Mouse (Mus musculus): ENCODE data around the gene Lrrtm3. TPM values are rescaled to one million over a fixed set of nuclear protein-coding genes. Genes with fewer than 3 reads are reported as not detected.

Lrrtm3 gene
- total RNA-seq, 1 experiment, result not detected

- H3K27ac ChIP-seq (ENCODE audit: insufficient read depth, low read depth, low read length, poor library complexity, severe bottlenecking), result no peak overlapping the region
- in situ Hi-C loops (cut with MboI; ENCODE audit: low sequenced_read_pairs in 2 of 2, unreplicated experiment in 2 of 2), result no loop called here
- H3K36me3 ChIP-seq (ENCODE audit: control insufficient read depth, insufficient read depth, low read length, poor library complexity, severe bottlenecking), result no peaks in the 10 kb centered on the region
- no peaks in the 10 kb centered on the region for H3K4me1 ChIP-seq (ENCODE audit: control insufficient read depth in 2 of 2, insufficient read depth in 2 of 2, low read length in 2 of 2, poor library complexity in 1 of 2)
- H3K4me3 ChIP-seq (ENCODE audit: insufficient read depth in 1 of 2, low read depth in 1 of 2, low read length in 2 of 2, poor library complexity in 1 of 2, severe bottlenecking in 1 of 2), result no peak overlapping the region
- H3K9me3 ChIP-seq (ENCODE audit: control insufficient read depth, insufficient read depth, low read depth, low read length), result no peaks in the 10 kb centered on the region
- H3K9ac ChIP-seq (ENCODE audit: insufficient read depth, low read depth, low read length, poor library complexity, severe bottlenecking), result no peak overlapping the region
- no peak for DNase-seq (ENCODE audit: low read depth, low spot score)
- no peak for TF ChIP-seq ZC3H11A (IDR thresholded peaks at IDR 0.05; ENCODE audit: borderline replicate concordance, low read depth, low read length)
- no peak for TF ChIP-seq CHD2 (IDR thresholded peaks at IDR 0.05; ENCODE audit: low read depth, low read length)
- no peak for TF ChIP-seq MAFK (IDR thresholded peaks at IDR 0.05; ENCODE audit: insufficient read depth, low read depth, low read length)
- TF ChIP-seq HCFC1 (IDR thresholded peaks at IDR 0.05; ENCODE audit: borderline replicate concordance, insufficient read depth, low read length), result no peak
- no peak for TF ChIP-seq ZNF384 (IDR thresholded peaks at IDR 0.05; ENCODE audit: low read depth, low read length)
These were observed 28.8 kb upstream of the Lrrtm3 start for GRCm38 (mm10) chr10:64118833-64119232.

GRCm38 (mm10) chr10:64115246-64115645 is 25.2 kb upstream of the Lrrtm3 start:
- DNase-seq (ENCODE audit: low read depth, low spot score), result no peak
- H3K27ac ChIP-seq (ENCODE audit: insufficient read depth, low read depth, low read length, poor library complexity, severe bottlenecking), result no peak overlapping the region
- no peak for TF ChIP-seq CHD2 (IDR thresholded peaks at IDR 0.05; ENCODE audit: low read depth, low read length)
- no peak for TF ChIP-seq HCFC1 (IDR thresholded peaks at IDR 0.05; ENCODE audit: borderline replicate concordance, insufficient read depth, low read length)
- no peak for TF ChIP-seq ZC3H11A (IDR thresholded peaks at IDR 0.05; ENCODE audit: borderline replicate concordance, low read depth, low read length)
- no peak for TF ChIP-seq ZNF384 (IDR thresholded peaks at IDR 0.05; ENCODE audit: low read depth, low read length)
- TF ChIP-seq MAFK (IDR thresholded peaks at IDR 0.05; ENCODE audit: insufficient read depth, low read depth, low read length), result no peak
- H3K36me3 ChIP-seq (ENCODE audit: control insufficient read depth, insufficient read depth, low read length, poor library complexity, severe bottlenecking), result no peaks in the 10 kb centered on the region
- H3K4me1 ChIP-seq (ENCODE audit: control insufficient read depth in 2 of 2, insufficient read depth in 2 of 2, low read length in 2 of 2, poor library complexity in 1 of 2), result no peaks in the 10 kb centered on the region
- in situ Hi-C loops (cut with MboI; ENCODE audit: low sequenced_read_pairs in 2 of 2, unreplicated experiment in 2 of 2), result no loop called here
- H3K4me3 ChIP-seq (ENCODE audit: insufficient read depth in 1 of 2, low read depth in 1 of 2, low read length in 2 of 2, poor library complexity in 1 of 2, severe bottlenecking in 1 of 2), result no peak overlapping the region
- H3K9me3 ChIP-seq (ENCODE audit: control insufficient read depth, insufficient read depth, low read depth, low read length), result no peaks in the 10 kb centered on the region
- H3K9ac ChIP-seq (ENCODE audit: insufficient read depth, low read depth, low read length, poor library complexity, severe bottlenecking), result no peak overlapping the region

GRCm38 (mm10) chr10:64096532-64096931 is 6.5 kb upstream of the Lrrtm3 start:
- Histone ChIP-seq H3K9ac (ENCODE audit: insufficient read depth, low read depth, low read length, poor library complexity, severe bottlenecking) (no peak overlapping the region), H3K27ac (ENCODE audit: insufficient read depth, low read depth, low read length, poor library complexity, severe bottlenecking) (no peak overlapping the region), H3K36me3 (ENCODE audit: control insufficient read depth, insufficient read depth, low read length, poor library complexity, severe bottlenecking) (no peaks in the 10 kb centered on the region), H3K9me3 (ENCODE audit: control insufficient read depth, insufficient read depth, low read depth, low read length) (no peaks in the 10 kb centered on the region), H3K4me1 (ENCODE audit: control insufficient read depth in 2 of 2, insufficient read depth in 2 of 2, low read length in 2 of 2, poor library complexity in 1 of 2) (no peaks in the 10 kb centered on the region), H3K4me3 (ENCODE audit: insufficient read depth in 1 of 2, low read depth in 1 of 2, low read length in 2 of 2, poor library complexity in 1 of 2, severe bottlenecking in 1 of 2) (no peak overlapping the region)
- in situ Hi-C loops (cut with MboI; ENCODE audit: low sequenced_read_pairs in 2 of 2, unreplicated experiment in 2 of 2), result no loop called here
- TF ChIP-seq ZNF384 (IDR thresholded peaks at IDR 0.05; ENCODE audit: low read depth, low read length) (no peak), HCFC1 (IDR thresholded peaks at IDR 0.05; ENCODE audit: borderline replicate concordance, insufficient read depth, low read length) (no peak), ZC3H11A (IDR thresholded peaks at IDR 0.05; ENCODE audit: borderline replicate concordance, low read depth, low read length) (no peak), MAFK (IDR thresholded peaks at IDR 0.05; ENCODE audit: insufficient read depth, low read depth, low read length) (no peak), CHD2 (IDR thresholded peaks at IDR 0.05; ENCODE audit: low read depth, low read length) (no peak)
- no peak for DNase-seq (ENCODE audit: low read depth, low spot score)

GRCm38 (mm10) chr10:64088774-64089460 is 1.2 kb downstream of the Lrrtm3 start:
- Histone ChIP-seq H3K4me1 (ENCODE audit: control insufficient read depth in 2 of 2, insufficient read depth in 2 of 2, low read length in 2 of 2, poor library complexity in 1 of 2) (no peaks in the 10 kb centered on the region), H3K27ac (ENCODE audit: insufficient read depth, low read depth, low read length, poor library complexity, severe bottlenecking) (no peak overlapping the region), H3K4me3 (ENCODE audit: insufficient read depth in 1 of 2, low read depth in 1 of 2, low read length in 2 of 2, poor library complexity in 1 of 2, severe bottlenecking in 1 of 2) (no peak overlapping the region), H3K9me3 (ENCODE audit: control insufficient read depth, insufficient read depth, low read depth, low read length) (no peaks in the 10 kb centered on the region), H3K36me3 (ENCODE audit: control insufficient read depth, insufficient read depth, low read length, poor library complexity, severe bottlenecking) (no peaks in the 10 kb centered on the region), H3K9ac (ENCODE audit: insufficient read depth, low read depth, low read length, poor library complexity, severe bottlenecking) (no peak overlapping the region)
- TF ChIP-seq MAFK (IDR thresholded peaks at IDR 0.05; ENCODE audit: insufficient read depth, low read depth, low read length) (no peak), HCFC1 (IDR thresholded peaks at IDR 0.05; ENCODE audit: borderline replicate concordance, insufficient read depth, low read length) (no peak), ZNF384 (IDR thresholded peaks at IDR 0.05; ENCODE audit: low read depth, low read length) (no peak), CHD2 (IDR thresholded peaks at IDR 0.05; ENCODE audit: low read depth, low read length) (no peak), ZC3H11A (IDR thresholded peaks at IDR 0.05; ENCODE audit: borderline replicate concordance, low read depth, low read length) (no peak)
- in situ Hi-C loops (cut with MboI; ENCODE audit: low sequenced_read_pairs in 2 of 2, unreplicated experiment in 2 of 2), result loop anchor here in 1 of 2 experiments (10.0 kb wide), 1 partner anchor 316 kb away; no protein-coding TSS in a partner anchor
- DNase-seq (ENCODE audit: low read depth, low spot score), result no peak

Measured in ES-E14 (cell line).